Mouse (Mus musculus) ovary, postnatal 10 days (tissue): ENCODE measurements around the gene Fetub.
"Not testable (repeated sequence)": the region's sequence is repeated elsewhere in the genome, so short reads cannot be mapped to it uniquely, and the experiment has no call there.

Experiments
- DNase-seq: peaks from one replicate; pipeline ENCODE4 v3.0.0; 2022; ENCODE audit warnings: low spot score

Fetub gene

DNA sequence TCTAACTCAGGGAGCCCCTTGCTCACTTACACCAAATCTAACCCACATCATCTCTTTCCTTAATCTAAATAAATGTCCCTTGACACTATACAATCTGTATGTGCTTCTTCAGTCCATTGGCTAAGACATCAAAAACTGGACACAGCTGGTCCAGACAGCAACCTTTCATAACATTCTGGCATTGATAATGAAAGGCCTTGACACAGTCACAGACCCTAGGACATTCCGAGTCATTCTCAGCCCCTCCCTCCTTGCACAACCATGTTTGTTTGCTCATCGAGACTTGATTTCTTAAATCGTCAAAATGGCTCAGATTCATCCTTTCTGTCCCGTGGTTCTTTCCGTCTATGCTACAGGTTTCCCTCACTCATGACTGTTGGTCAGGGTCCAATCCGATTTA lies 8.8 kb upstream of the Fetub start:
- no peak for DNase-seq

DNA sequence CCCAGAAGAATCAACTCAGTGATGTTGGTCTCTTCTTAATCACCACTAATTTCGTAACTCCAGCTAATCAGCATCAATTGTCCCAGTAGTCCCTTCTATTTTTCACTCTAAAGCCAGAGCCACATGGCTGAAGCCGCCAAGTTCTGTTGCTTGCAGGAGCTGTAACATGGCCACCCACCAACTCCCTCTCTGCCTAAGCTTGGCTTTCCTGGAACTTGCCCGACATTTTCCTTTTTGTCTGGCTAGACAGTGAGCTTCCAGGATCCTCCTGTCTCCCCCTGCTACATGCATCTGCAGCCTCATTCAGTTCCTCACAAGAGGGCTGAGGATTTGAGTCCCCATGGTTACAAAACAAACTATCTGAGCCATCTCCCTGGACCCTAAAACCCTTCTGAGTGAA lies 6.1 kb upstream of the Fetub start:
- no peak for DNase-seq

DNA sequence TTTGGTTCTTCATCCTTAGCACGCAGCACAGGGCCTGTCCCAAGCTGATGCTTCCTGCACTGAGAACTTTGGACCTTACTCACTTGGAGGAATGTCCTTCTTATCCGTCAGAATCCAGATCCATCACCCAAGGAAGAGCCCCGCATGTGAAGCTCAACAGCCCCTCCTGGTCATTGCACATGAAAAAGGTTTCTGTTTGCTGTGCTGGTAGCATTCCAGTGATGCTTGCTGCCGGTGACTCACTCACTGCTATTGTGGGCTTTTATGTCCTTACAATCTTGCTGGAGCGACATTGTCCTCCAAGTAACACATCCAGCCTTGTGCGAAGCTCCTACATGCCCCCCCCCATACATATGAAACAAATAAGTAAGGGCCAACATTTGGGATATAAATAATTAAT lies 5.2 kb upstream of the Fetub start:
- DNase-seq: no peak

DNA sequence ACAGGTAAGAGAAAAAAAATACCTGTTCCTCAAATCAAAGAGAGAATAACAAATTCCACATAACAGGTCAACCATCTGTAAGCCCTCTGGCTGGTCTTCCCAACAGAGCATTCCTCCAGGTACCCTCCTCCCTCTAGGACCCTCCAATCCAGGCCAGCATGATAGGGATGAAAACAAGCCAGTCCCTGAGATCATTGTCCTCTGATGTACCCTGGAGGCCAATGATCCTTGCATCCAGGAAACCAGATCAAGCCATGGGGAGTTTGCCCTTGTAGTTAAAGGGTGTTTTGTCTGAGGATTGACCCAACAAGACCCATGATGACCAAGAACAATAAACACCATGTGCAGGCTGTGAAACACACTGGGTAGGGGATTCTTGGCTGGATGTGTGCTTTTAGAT lies 3.9 kb upstream of the Fetub start:
- DNase-seq: no peak

DNA sequence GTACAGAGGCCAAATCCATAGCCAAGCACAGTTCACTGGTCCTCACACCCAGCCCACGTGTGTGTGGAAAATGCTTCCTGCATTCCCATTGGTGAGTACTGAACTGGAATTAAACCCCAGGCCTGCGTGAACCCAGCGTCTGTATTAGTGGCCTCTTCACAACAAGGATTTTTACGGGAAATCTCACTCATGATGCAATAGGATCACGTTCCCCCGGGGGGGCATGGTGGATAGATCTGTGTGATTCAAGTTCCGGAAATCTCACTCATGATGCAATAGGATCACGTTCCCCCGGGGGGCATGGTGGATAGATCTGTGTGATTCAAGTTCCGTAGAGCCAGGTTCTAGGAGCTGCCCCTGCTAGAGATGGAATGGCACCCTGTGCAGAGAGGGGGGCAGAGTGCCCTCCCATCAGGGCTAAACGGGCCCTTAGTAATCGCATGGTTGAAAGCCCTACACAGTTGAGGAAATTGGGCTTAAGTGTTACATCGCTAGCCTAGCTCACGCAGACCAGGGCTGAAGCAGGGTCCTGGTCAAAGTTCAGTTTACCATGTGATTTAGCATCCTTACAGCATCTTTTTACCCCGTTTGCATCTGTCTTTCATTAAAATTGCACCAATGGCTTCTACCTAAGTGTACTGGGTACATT lies 654 bp downstream of the Fetub start:
- DNase-seq: no peak

DNA sequence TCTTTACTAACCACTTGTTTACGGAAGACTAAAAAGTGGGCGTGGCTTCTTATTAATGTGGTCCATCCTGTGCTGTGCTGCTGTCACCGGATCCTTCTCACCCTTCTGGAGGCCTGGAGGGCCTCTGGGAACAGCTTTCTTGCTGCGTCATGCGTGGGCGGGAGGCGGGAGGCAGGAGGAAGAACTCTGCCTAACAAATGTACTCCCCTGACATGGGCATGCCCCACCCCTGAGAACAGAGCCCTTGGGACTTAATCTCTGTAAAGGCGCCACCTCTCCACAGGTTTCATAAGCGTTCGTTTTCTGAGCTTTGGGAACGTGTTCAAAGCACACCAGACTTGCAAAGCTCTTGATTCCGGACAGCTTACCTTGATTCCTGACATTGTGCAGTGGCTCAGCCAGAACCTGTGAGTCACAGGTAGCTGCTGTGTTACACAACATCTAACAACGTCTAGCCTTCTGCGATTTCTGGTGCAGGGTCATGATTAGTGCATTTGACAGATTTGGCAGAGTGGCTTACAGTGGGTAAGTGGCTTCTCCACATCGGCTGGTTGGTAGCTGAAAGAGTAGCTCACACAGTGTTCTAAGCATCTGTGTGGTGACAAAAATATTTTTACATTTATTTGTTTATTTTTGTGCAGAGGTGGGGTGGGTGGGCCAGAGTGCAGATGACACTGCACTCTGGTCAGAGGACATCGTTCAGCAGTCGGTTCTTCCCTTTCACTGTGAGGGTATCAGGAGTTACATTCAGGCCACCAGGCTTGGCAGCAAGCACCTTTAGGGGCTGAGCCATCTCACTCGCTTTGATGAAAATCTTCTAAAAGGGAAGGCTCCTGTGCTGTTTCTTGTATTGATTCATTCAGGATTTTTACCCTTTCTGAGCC lies 2.1 kb downstream of the Fetub start:
- no peak for DNase-seq

DNA sequence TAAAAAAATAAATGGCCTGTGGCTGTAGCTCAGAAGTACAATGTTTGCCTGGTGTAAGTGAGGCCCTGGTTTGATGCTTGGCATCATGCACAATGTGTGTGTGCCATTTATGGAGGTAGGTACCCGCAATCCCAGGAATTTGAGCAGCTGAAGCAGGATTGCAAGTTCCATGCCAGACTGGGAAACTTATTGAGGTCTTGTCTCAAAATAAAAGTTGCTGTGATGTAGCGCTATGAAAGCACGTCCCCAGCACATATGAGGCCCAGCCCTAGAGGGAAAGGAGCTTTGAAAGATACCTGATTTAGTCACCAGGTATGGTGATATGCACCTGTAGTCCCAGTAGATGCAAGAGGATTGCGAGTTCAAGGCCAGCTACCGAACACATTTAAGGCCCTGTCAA lies 3.6 kb downstream of the Fetub start:
- DNase-seq: no peak

DNA sequence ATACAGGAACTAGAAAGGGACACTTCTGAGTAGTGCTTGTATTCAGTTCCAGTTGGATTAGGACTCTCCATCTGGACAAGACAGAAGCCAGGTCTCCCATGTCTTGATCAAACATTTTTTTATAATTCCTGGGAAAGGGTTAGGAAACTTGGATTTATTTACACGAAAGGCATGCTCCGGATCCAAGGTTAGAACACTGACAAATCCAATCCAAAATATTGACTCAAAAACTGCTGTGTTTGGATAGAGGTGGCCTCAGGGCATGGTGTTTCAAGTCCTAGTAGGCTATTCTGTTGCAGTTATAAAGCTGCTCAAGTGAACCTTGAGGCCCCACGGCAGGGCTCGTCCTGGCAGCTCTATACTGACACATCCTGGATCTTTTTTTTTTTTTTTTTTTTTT lies 4.3 kb downstream of the Fetub start:
- DNase-seq: no peak

DNA sequence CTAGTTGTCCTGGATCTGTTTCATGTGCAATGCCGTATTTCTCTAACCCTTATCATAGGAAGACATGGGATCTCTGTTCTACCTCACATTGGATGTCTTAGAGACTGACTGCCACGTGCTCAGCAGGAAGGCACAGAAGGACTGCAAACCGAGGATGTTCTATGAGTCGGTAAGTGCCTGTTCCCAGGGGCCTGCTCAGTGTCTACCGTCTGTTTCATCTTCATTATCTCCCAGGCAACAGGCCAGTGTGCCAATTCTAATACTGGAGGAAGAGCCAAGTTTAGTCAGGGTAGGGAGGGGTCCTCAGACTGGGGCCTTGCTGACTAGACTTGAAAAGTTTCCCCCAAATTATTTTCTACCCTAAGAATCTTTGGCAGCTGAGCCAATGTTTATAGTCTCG lies 11.4 kb downstream of the Fetub start:
- DNase-seq: no peak

DNA sequence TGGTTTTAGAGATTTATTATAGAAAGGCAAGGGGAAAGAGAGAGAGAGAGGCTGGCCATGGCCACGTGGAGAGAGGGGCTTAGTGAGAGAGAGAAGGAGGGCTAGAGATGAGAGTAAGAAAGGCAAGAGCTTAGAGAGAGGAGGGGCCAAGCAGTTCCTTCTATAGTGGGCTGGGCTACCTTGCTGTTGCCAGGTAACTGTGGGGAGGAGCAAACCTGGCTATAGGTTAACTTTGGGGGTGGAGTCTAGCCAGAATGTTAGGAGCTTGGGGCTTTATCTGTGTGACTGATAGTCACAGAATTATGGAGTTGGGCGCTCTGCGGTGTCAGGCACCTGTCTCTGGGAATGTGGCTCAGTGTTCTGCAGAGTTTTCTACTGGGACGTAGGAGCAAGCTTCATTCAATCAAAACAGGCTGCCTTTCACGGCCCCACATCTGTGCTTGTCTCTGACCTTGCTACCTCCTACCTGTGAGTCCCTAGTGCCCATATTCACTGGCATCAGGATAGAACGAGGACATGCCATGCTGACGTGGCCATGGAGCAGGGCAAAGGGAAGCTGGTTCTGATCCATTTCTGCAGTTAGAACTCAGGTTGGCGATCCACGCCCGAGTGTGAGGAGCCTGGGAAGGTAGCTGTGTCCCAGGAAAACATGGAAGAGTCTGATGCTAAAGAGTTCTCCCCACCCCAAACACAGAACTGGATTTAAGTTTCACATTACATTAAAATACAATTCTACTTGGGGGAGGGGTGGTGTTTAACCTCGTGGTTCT lies 13.5 kb downstream of the Fetub start:
- DNase-seq: no peak

DNA sequence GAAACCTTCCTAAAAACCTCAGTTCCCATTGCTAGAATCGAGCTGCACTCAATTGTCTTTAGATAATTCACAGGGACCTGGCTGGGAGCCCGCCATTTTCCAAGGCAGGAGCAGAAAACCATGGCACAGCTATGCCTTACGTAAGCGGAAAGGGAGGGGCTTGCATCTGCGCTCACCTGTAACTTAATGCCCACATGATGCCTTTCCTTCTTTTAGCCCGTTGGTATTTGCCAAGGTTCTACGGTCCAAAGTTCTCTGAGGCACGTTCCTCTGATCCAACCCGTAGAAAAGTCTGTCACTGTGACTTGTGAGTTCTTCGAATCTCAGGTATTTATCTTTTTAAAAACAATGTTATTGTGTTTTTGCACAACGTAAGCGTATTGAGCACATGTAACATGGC lies 19.5 kb downstream of the Fetub start:
- no peak for DNase-seq

DNA sequence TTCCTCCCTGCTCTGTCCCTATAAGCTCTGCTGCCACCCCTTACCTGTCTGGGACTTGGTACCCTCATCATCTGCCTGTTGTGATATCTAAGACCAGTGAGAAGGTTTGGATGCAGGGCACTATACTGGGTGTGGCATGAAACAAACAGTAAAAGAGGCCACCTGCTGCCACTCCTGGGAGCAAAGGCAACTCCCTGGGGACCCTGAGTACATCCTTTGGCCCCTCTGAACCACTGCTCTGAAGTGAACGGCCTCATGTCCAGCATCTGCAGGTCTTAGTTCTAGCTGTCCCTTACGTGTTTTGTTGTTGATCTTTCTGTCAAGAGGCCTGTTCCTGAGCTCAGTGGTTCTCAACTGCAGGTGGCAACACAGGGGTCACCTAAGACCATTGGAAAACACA lies 20.4 kb downstream of the Fetub start:
- no peak for DNase-seq

DNA sequence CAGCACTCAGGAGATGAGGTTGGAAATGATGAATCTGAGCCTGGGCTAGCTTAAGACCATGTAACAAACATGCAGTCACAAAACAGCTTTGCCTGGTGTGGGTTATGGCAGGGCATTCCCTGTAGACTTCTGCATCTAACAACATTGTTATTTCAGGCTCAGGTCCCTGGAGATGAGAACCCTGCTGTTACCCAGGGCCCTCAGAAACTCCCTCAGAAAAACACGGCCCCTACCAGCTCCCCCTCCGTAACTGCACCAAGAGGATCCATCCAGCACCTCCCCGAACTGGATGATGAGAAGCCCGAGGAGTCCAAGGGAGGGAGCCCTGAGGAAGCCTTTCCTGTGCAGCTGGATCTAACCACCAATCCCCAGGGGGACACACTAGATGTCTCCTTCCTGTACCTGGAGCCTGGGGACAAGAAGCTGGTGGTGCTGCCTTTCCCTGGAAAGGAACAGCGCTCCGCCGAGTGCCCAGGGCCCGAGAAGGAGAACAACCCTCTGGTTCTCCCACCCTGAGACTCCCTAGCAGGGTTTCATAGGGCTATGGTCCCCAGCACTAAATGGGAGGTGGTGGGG lies 21.1 kb downstream of the Fetub start:
- DNase-seq: no peak

DNA sequence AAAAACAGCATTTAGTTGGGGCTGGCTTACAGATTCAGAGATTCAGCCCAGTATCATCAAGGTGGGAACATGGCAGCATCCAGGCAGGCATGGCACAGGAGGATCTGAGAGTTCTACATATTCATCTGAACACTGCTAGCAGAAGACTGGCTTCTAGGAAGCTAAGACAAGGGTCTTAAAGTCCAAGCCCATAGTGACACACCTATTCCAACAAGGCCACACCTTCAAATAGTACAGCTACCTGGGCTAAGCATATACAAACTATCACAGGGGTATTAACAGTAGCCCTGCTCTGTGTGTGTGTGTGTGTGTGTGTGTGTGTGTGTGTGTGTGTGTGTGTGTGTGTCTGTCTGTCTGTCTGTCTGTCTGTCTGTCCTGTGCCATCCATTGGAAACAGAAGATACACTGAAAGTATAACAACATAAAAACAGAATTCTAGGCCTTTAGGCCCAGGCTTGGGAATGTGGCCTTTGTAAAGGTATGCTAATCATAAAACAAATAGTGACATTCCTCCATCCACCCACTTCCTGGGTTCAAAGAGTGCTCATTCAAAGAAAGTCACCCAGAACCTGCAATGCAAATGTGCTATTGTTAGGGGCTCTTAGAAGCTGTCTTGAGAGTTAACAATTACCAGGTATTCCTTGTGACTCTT lies 23.8 kb downstream of the Fetub start:
- not testable (repeated sequence) for DNase-seq

DNA sequence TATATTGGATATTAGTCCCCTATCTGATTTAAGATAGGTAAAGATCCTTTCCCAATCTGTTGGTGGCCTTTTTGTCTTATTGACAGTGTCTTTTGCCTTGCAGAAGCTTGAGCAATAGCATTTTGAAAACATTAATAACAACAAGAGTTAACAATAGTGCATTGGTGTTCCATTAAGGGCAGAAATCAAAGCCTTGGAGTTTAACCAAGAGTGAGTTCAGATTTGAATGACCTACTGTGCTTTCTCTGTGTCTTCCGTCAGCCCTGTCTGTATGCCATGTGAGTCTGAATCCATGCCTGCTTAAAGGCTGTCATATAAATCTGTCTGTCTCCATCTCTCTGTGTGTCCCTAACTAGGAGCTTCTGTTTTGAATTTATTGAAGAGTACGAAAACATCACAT lies 29.2 kb downstream of the Fetub start:
- DNase-seq: no peak

DNA sequence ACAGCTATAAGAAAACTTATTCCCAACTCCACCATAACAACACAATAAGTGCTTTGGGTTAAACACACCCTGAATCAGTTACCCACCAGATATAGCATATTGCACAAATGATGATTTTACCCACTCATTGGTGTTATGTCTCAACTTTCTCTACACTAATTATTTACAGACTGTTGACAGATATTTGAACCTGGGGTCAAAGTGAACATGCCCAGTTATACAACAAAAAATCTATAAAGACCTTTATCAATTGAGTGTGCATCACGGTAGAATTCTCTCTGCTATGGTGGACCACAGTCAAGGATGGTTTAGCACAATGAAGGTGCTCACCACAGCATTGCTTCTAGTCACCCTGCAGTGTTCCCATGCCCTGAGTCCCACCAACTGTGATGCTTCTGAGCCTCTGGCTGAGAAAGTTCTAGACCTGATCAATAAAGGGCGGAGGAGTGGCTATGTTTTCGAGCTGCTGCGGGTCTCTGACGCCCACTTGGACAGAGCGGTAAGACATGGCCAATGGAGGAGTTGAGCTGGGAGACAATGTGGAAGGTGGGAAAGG lies 32.8 kb downstream of the Fetub start, which contains the start of gene Hrg:
Gene Hrg (plus strand): TSS at position 233 of the 556 bp plus-strand sequence.
- no peak for DNase-seq

DNA sequence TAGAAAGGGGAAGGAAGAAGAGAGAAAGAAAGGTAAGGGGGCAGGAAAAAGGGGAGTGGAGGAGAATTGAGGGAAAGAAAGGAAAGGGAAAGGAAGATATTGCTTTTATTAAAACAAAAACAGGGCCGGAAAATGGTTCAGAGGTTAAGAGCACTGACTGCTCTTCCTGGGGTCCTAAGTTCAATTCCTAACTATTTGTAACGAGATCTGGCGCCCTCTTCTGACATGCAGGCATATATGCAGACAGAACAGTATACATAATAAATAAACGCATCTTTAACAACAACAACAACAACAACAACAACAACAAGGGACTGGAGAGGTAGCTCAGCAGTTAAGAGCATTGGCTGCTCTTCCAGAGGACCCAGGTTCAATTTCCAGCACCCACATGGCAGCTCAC lies 34.9 kb downstream of the Fetub start:
- no peak for DNase-seq

DNA sequence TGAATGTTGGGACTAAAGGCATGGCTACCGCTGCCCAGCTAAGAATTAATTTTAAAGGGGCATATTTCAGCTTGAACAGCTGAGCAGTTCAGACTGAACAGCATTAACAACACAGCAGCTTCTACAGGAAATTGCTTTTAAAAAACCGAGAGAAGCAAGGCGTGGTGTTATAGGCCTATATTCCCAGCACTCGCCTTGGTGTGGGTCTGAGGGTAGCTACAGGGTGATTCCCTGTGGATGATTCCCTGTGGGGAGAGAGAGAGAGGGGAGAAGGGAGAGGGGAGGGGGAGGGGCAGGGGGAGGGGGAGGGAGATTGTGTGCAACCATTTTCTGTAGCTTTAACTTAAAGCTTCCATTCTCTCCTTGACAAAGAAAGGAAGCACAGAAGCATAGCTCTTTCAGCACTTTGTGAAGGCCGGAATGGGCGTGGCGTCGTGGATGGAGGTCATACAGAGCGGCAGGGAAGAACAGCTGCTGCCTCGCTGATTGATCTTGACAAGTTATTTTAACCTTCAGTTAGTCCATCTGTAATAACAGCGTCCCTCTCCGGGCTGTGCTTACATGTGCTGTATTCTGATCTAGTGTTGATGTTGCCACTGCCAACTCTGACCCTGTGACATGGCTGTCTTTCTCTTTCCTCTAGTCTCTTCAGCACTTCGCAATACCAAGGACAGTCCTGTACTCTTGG lies 37.4 kb downstream of the Fetub start:
- no peak for DNase-seq

DNA sequence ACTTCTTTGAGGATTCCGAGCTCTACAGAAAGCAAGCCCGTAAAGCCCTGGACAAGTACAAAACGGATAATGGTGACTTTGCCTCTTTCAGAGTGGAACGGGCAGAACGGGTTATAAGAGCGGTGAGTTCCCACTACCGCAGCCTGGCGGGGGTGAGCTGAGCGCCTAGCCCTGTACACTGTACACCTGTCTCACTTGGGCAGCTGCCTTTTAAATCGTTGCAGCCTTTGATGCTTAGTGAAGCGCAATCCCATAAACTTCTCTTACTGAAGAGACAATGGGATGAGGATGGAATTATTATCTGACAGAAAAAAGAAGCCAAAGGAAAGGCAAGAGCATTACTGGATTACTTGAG lies 37.9 kb downstream of the Fetub start:
- no peak for DNase-seq

DNA sequence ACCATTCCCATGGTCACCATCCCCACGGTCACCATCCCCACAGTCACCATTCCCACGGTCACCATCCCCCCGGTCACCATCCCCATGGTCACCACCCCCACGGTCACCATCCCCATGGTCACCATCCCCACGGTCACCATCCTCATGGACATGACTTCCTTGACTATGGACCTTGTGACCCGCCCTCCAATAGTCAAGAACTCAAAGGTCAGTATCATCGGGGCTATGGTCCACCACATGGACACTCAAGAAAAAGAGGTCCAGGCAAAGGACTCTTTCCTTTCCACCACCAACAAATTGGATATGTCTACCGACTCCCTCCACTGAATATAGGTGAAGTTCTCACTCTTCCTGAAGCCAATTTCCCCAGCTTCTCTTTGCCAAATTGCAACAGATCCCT lies 42.9 kb downstream of the Fetub start:
- no peak for DNase-seq

DNA sequence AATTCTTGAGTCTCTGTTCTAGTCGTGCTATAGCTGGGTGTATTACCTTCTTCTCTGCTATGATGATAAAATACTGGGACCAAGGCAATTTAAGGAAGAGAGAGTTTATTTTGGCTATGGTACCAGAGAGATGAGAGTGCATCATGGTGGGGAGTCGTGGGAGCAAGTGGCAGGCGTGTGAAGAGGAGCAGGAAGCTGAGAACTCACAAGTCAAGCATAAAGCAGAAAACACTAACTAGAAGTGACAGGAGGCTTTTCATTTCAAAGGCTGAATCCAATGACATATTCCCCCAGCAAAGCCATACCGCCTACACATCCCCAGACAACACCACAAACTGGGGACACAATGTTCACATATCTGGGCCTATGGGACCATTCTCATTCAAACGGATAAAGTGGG lies 44.1 kb downstream of the Fetub start:
- DNase-seq: no peak
